Mouse (Mus musculus) stomach, postnatal 0 days (tissue): Measurements from ENCODE around the gene Cdc20b.

ENCODE experiments used
- CTCF ChIP-seq: IDR thresholded peaks from 2 replicates; pipeline ENCODE4 v1.5.1; 2016; ENCODE audit warnings: antibody characterized with exemption, low read depth, mild to moderate bottlenecking, moderate library complexity
- EP300 ChIP-seq: optimal IDR thresholded peaks from 2 replicates; pipeline ENCODE3; 2016; ENCODE audit warnings: antibody characterized with exemption

DNA sequence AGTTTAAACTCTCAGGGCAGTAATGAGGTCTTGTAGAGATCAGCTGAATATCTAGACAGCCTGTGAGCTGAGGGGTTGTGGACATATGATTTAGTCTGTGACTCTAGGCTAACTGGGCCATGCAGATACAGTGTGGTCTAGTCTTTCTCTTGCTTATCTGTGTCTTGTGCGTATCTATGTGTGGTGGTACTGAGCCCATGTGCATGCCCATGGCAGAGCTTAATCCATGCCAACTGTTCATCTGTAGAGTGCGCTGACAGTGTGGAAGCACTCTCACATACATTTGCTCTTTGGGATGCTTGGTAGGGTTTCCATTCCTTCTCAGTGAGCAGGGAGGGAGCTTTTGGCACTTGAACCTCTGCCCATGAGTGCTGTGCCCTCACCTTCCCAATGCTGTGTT, 13.4 kb upstream of the Cdc20b start:
- TF ChIP-seq CTCF (no peak), EP300 (no peak)
